Mouse (Mus musculus): ENCODE results near the gene Stac3. TPM values are rescaled to one million over a fixed set of nuclear protein-coding genes. Genes with fewer than 3 reads are reported as not detected.
A peak's percentile ranks its signal among the peaks of the same experiment; 100 is the strongest.

The Stac3 gene
- polyA plus RNA-seq, 1 experiment from 2014 or later = 2.9 TPM

- peaks cover 10% of the 10 kb centered on the region for H3K36me3 ChIP-seq
- no peak overlapping the region for H3K4me3 ChIP-seq
- no peak overlapping the region for H3K27ac ChIP-seq (replicated peaks)
- no peaks in the 10 kb centered on the region for H3K27me3 ChIP-seq
- no peak overlapping the region for H3K4me2 ChIP-seq
- peaks cover 57% of the 10 kb centered on the region for H3K4me1 ChIP-seq (replicated peaks)
- 88% methylated on average over 22 of the region's 22 CpGs for WGBS
- H3K9me3 ChIP-seq = no peaks in the 10 kb centered on the region
- ATAC-seq (ENCODE audit: low FRiP score, low read depth) = no peak
- no peak overlapping the region for H3K9ac ChIP-seq
Measured at GRCm38 (mm10) chr10:127517941-127518340, 16.5 kb downstream of the Stac3 start.

- no peak for ATAC-seq (ENCODE audit: low FRiP score, low read depth)
- 83% methylated on average over 25 of the region's 26 CpGs for WGBS
- no peak overlapping the region for H3K4me2 ChIP-seq
- H3K27ac ChIP-seq (replicated peaks) = no peak overlapping the region
- peaks cover 44% of the 10 kb centered on the region for H3K4me1 ChIP-seq (replicated peaks)
- H3K27me3 ChIP-seq = no peaks in the 10 kb centered on the region
- H3K36me3 ChIP-seq = peaks cover 10% of the 10 kb centered on the region
- no peak overlapping the region for H3K4me3 ChIP-seq
- H3K9ac ChIP-seq = no peak overlapping the region
- no peaks in the 10 kb centered on the region for H3K9me3 ChIP-seq
Measured at GRCm38 (mm10) chr10:127519041-127519701, 17.7 kb downstream of the Stac3 start.

- Histone ChIP-seq H3K4me3 (no peak overlapping the region), H3K4me1 (replicated peaks) (peaks cover 47% of the 10 kb centered on the region), H3K4me2 (no peak overlapping the region), H3K9me3 (no peaks in the 10 kb centered on the region), H3K27me3 (no peaks in the 10 kb centered on the region), H3K36me3 (peaks cover 10% of the 10 kb centered on the region), H3K9ac (no peak overlapping the region), H3K27ac (replicated peaks) (no peak overlapping the region)
- ATAC-seq (ENCODE audit: low FRiP score, low read depth) = no peak
- WGBS = 94% methylated on average over 37 of the region's 37 CpGs
Measured at GRCm38 (mm10) chr10:127519903-127520713, 18.6 kb downstream of the Stac3 start.

GRCm38 (mm10) chr10:127520714-127521357, 19.4 kb downstream of the Stac3 start:
- no peaks in the 10 kb centered on the region for H3K9me3 ChIP-seq
- H3K4me2 ChIP-seq = peak overlapping the region; percentile 89
- H3K4me3 ChIP-seq = no peak overlapping the region; the same call in 1 of the 2 replicates
- no peaks in the 10 kb centered on the region for H3K27me3 ChIP-seq
- no peak for ATAC-seq (ENCODE audit: low FRiP score, low read depth)
- no peak overlapping the region for H3K27ac ChIP-seq (replicated peaks)
- H3K36me3 ChIP-seq = peaks cover 10% of the 10 kb centered on the region
- WGBS = 82% methylated on average over 20 of the region's 20 CpGs
- no peak overlapping the region for H3K9ac ChIP-seq
- H3K4me1 ChIP-seq (replicated peaks) = peaks cover 47% of the 10 kb centered on the region

- no peak for ATAC-seq (ENCODE audit: low FRiP score, low read depth)
- peaks cover 47% of the 10 kb centered on the region for H3K4me1 ChIP-seq (replicated peaks)
- no peaks in the 10 kb centered on the region for H3K27me3 ChIP-seq
- H3K36me3 ChIP-seq = peaks cover 10% of the 10 kb centered on the region
- 14% methylated on average over 12 of the region's 12 CpGs for WGBS
- peak overlapping the region; percentile 56 for H3K4me3 ChIP-seq
- H3K27ac ChIP-seq (replicated peaks) = no peak overlapping the region
- H3K9me3 ChIP-seq = no peaks in the 10 kb centered on the region
- H3K9ac ChIP-seq = peak overlapping the region; percentile 56
- peak overlapping the region; percentile 89 for H3K4me2 ChIP-seq
Measured at GRCm38 (mm10) chr10:127521611-127522080, 20.2 kb downstream of the Stac3 start.

GRCm38 (mm10) chr10:127522088-127522581, 20.6 kb downstream of the Stac3 start, which contains the start of gene Shmt2:
Shmt2 (minus strand) TSS chr10:127522444.
- peak within 1 kb of the TSS; percentile 56 for H3K4me3 ChIP-seq
- H3K27ac ChIP-seq (replicated peaks) = no peak within 1 kb of the TSS
- peak within 1 kb of the TSS; percentile 89 for H3K4me2 ChIP-seq
- peaks cover 10% of the 10 kb centered on the region for H3K36me3 ChIP-seq
- H3K9ac ChIP-seq = peak within 1 kb of the TSS; percentile 56
- H3K9me3 ChIP-seq = no peaks in the 10 kb centered on the region
- peak; percentile 64 for ATAC-seq (ENCODE audit: low FRiP score, low read depth)
- H3K27me3 ChIP-seq = no peaks in the 10 kb centered on the region
- WGBS = under 1% methylated on average over 21 of the region's 21 CpGs
- H3K4me1 ChIP-seq (replicated peaks) = peaks cover 47% of the 10 kb centered on the region

- Histone ChIP-seq H3K27me3 (no peaks in the 10 kb centered on the region), H3K9me3 (no peaks in the 10 kb centered on the region), H3K4me3 (no peak overlapping the region), H3K27ac (replicated peaks) (peak overlapping the region; percentile 32), H3K4me1 (replicated peaks) (peaks cover 68% of the 10 kb centered on the region), H3K4me2 (peak overlapping the region; percentile 95), H3K9ac (no peak overlapping the region), H3K36me3 (no peaks in the 10 kb centered on the region)
- no peak for ATAC-seq (ENCODE audit: low FRiP score, low read depth)
- 3% methylated on average over 23 of the region's 23 CpGs for WGBS
Measured at GRCm38 (mm10) chr10:127524646-127525255, 23.3 kb downstream of the Stac3 start.

GRCm38 (mm10) chr10:127526048-127526447, 24.6 kb downstream of the Stac3 start:
- H3K4me1 ChIP-seq (replicated peaks) = peaks cover 77% of the 10 kb centered on the region
- peak overlapping the region; percentile 25; the same call in 1 of the 2 replicates for H3K9ac ChIP-seq
- peaks cover 4% of the 10 kb centered on the region; the same call in 1 of the 2 replicates for H3K27me3 ChIP-seq
- H3K36me3 ChIP-seq = no peaks in the 10 kb centered on the region
- peak overlapping the region; percentile 15 for H3K4me3 ChIP-seq
- WGBS = 5% methylated on average over 26 of the region's 26 CpGs
- peak overlapping the region; percentile 82 for H3K27ac ChIP-seq (replicated peaks)
- H3K4me2 ChIP-seq = peak overlapping the region; percentile 95
- no peaks in the 10 kb centered on the region for H3K9me3 ChIP-seq
- ATAC-seq (ENCODE audit: low FRiP score, low read depth) = no peak

GRCm38 (mm10) chr10:127526681-127527080, 25.2 kb downstream of the Stac3 start:
- peaks cover 76% of the 10 kb centered on the region for H3K4me1 ChIP-seq (replicated peaks)
- H3K27me3 ChIP-seq = peaks cover 9% of the 10 kb centered on the region; the same call in 1 of the 2 replicates
- no peaks in the 10 kb centered on the region for H3K9me3 ChIP-seq
- H3K4me3 ChIP-seq = peak overlapping the region; percentile 15
- no peaks in the 10 kb centered on the region for H3K36me3 ChIP-seq
- 2% methylated on average over 26 of the region's 26 CpGs for WGBS
- peak overlapping the region; percentile 82 for H3K27ac ChIP-seq (replicated peaks)
- H3K9ac ChIP-seq = peak overlapping the region; percentile 25; the same call in 1 of the 2 replicates
- ATAC-seq (ENCODE audit: low FRiP score, low read depth) = no peak
- H3K4me2 ChIP-seq = peak overlapping the region; percentile 95

GRCm38 (mm10) chr10:127527481-127527880, 26.0 kb downstream of the Stac3 start:
- WGBS = 4% methylated on average over 17 of the region's 17 CpGs
- Histone ChIP-seq H3K4me3 (0 out of 2 replicates have a peak overlapping the region, but pooled peaks have one; percentile 15), H3K4me1 (replicated peaks) (peaks cover 81% of the 10 kb centered on the region), H3K9ac (peak overlapping the region; percentile 25), H3K27me3 (peaks cover 9% of the 10 kb centered on the region; the same call in 1 of the 2 replicates), H3K27ac (replicated peaks) (peak overlapping the region; percentile 82), H3K36me3 (no peaks in the 10 kb centered on the region), H3K9me3 (no peaks in the 10 kb centered on the region), H3K4me2 (peak overlapping the region; percentile 95)
- peak; percentile 23 for ATAC-seq (ENCODE audit: low FRiP score, low read depth)

- peak overlapping the region; percentile 95 for H3K4me2 ChIP-seq
- 3% methylated on average over 25 of the region's 25 CpGs for WGBS
- peaks cover 89% of the 10 kb centered on the region for H3K4me1 ChIP-seq (replicated peaks)
- H3K9ac ChIP-seq = peak overlapping the region; percentile 48
- H3K9me3 ChIP-seq = no peaks in the 10 kb centered on the region
- H3K27me3 ChIP-seq = peaks cover 9% of the 10 kb centered on the region; the same call in 1 of the 2 replicates
- peak overlapping the region; percentile 82 for H3K27ac ChIP-seq (replicated peaks)
- H3K4me3 ChIP-seq = peak overlapping the region; percentile 68
- H3K36me3 ChIP-seq = no peaks in the 10 kb centered on the region
- no peak for ATAC-seq (ENCODE audit: low FRiP score, low read depth)
Measured at GRCm38 (mm10) chr10:127530945-127531344, 29.5 kb downstream of the Stac3 start.

Measured in hindbrain, embryonic 15.5 days (tissue).